Mouse (Mus musculus) cortical plate, adult 2 months (tissue): Measurements from ENCODE around the gene Zfp74.

Source experiments
- CTCF ChIP-seq: fragments of 200-500 bp; IDR thresholded peaks from 2 replicates; pipeline ENCODE4 v1.5.1; 2011; ENCODE audit warnings: mild to moderate bottlenecking, control low read depth, low read length; ENCODE audit not compliant: insufficient read depth; ENCODE audit errors: extremely low read depth
- POLR2A ChIP-seq: fragments of 200-500 bp; IDR thresholded peaks from 2 replicates; pipeline ENCODE4 v1.6.1; 2011; ENCODE audit warnings: mild to moderate bottlenecking, low read length, control low read depth; ENCODE audit not compliant: insufficient read depth; ENCODE audit errors: extremely low read depth

DNA sequence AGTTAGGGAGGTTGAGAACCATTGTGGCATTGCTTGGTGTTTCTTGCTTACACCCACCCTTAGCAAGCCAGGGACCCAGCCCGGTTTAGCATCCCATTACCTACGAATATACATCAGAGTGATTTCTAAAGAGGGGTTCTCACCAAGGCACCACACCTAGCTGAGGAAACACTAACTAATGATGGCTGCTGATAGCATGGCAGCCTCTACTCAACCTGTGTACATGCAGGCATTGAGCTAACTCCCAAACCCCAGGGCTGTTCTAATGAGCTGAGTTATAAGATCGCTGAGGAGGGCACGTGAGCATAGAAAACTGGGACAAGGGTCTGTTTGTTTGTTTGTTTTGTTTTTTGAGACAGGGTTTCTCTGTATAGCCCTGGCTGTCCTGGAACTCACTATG, 61.1 kb downstream of the Zfp74 start:
- no peak for TF ChIP-seq CTCF
- TF ChIP-seq POLR2A = no peak
